Mouse (Mus musculus): ENCODE measurements at regions not wholly inside any gene's neighbourhood (a gene's known extent, or its start where the extent isn't known, plus 50 kb on each side); places are given as distances from the start of the nearest gene placed in this dataset.

DNA sequence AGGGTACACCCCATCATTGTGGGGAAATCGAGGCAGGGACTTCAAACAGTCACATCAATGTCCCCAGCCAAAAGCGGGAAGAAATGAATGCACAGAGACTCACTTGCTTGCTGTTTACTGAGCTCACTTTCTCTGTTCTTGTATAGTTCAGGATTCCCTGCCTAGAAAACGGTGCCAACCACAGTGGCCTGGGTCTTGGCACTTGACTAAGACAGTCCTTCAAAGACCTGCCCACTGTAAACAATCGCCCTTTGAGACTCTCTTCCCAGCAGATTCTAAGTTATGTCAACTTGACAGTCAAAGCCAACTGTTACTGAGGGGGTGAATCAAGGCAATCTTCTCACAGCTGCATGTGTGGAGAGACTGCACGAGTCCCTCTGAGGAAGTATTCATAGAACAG is 76.8 kb upstream of the Kcnj15 start:
- TF ChIP-seq NRF1 (IDR thresholded peaks at IDR 0.05; ENCODE audit: low read depth, low read length) (no peak), CTCF (conservative IDR thresholded peaks at IDR 0.05 in 1 of 2, IDR thresholded peaks at IDR 0.05 in 1 of 2; ENCODE audit: low read depth in 2 of 2, low read length in 2 of 2) (no peak), ZMIZ1 (IDR thresholded peaks at IDR 0.05; ENCODE audit: low read depth, low read length) (no peak), GABPA (IDR thresholded peaks at IDR 0.05; ENCODE audit: insufficient replicate concordance, low read depth, low read length) (no peak), ZC3H11A (IDR thresholded peaks at IDR 0.05; ENCODE audit: low read depth, low read length) (no peak), MAZ (IDR thresholded peaks at IDR 0.05; ENCODE audit: low read depth, low read length) (no peak)
